In genomic region chr6:115804432-115805192, GRCm38 (mm10) we compare ENCODE assay signal across 33 mouse cellular contexts. TPM values are rescaled to one million over a fixed set of nuclear protein-coding genes. Genes with fewer than 3 reads are reported as not detected.
DNase-seq lines count a peak whose midpoint lies in the region; ATAC-seq and TF ChIP-seq lines count a peak whose summit lies in the region.
"Had no signal": no experiment of that assay in that cellular context is flagged by ENCODE, and none has a peak within 500 bp of the region (broad histone marks: within the 10 kb centered on the region; RNA-seq: fewer than 3 reads in every experiment).

No protein-coding gene starts in this region.

- no peak overlapping the region for H3K4me2 ChIP-seq in hindbrain, embryonic 11.5 days (replicated peaks; ENCODE audit: low read depth, low read length)
- H3K4me2 ChIP-seq in hindbrain, embryonic 13.5 days: no peak overlapping the region
- H3K4me2 ChIP-seq in intestine, postnatal 0 days (replicated peaks; ENCODE audit: low read depth): no peak overlapping the region
- H3K4me2 ChIP-seq: heart, embryonic 11.5 days; hindbrain, embryonic 15.5 days; limb, embryonic 15.5 days; midbrain, embryonic 15.5 days; neural tube, embryonic 12.5 days had no signal

- peak; percentile 7 for DNase-seq in hindbrain, embryonic 11.5 days (ENCODE audit: low spot score)
- DNase-seq in A20 (ENCODE audit: low read depth, low spot score) (peak; percentile 16), MEL (ENCODE audit: low read depth, low spot score) (peak; percentile 57)
- DNase-seq in embryo, embryonic 9.5 days (ENCODE audit: extremely low spot score): peak; percentile 56
- no peak for DNase-seq in hindbrain, embryonic 10.5 days (ENCODE audit: low spot score)
- DNase-seq in heart, adult 18-20 months: no peak
- DNase-seq: adrenal gland, postnatal 25 days; cerebellum, adult 11-12 months; forebrain, postnatal 0 days; gastrocnemius, postnatal 25 days; heart, postnatal 36 days; kidney, adult 2 months; kidney, postnatal 4 days; layer of hippocampus, postnatal 36 days; liver, embryonic 13.5 days; lung, adult 18-20 months; lung, postnatal 10 days; right cerebral cortex, adult 18-20 months; spleen, adult 18-20 months; thymus, postnatal 14 days had no signal

- no peaks in the 10 kb centered on the region; the same call in 1 of the 2 replicates for H3K4me1 ChIP-seq in hindbrain, embryonic 11.5 days (replicated peaks; ENCODE audit: control insufficient read depth, insufficient read depth, low read length)
- peaks cover 29% of the 10 kb centered on the region for H3K4me1 ChIP-seq in hindbrain, embryonic 13.5 days (replicated peaks)
- peaks cover 0 to 8% of the 10 kb centered on the region in 2 experiments; a peak in 1 of 4 replicates for H3K4me1 ChIP-seq in MEL (ENCODE audit: control insufficient read depth in 1 of 2, insufficient read depth in 2 of 2, low read length in 2 of 2)
- H3K4me1 ChIP-seq in hindbrain, embryonic 10.5 days (replicated peaks): peaks cover 19% of the 10 kb centered on the region
- peaks cover 7% of the 10 kb centered on the region; the same call in 1 of the 2 replicates for H3K4me1 ChIP-seq in intestine, postnatal 0 days (replicated peaks; ENCODE audit: control insufficient read depth, insufficient read depth, low read length)

- peak; percentile 8 to 79; a peak in 2 of 4 replicates for TF ChIP-seq POLR2A in MEL (IDR thresholded peaks at IDR 0.05; ENCODE audit: control insufficient read depth in 1 of 2, insufficient read depth in 1 of 2, low read depth in 1 of 2, low read length in 2 of 2, poor library complexity in 1 of 2)

- no peak for ATAC-seq in hindbrain, embryonic 11.5 days (ENCODE audit: low FRiP score)
- no peak for ATAC-seq in hindbrain, embryonic 13.5 days (ENCODE audit: low FRiP score)
- no peak for ATAC-seq in intestine, postnatal 0 days
- ATAC-seq: forebrain, postnatal 0 days; inflammation-experienced regulatory T-cells, adult 6 months; midbrain, embryonic 15.5 days; Patski had no signal

- no peaks in the 10 kb centered on the region for H3K9me3 ChIP-seq in hindbrain, embryonic 11.5 days (ENCODE audit: control insufficient read depth, low read length)
- no peaks in the 10 kb centered on the region for H3K9me3 ChIP-seq in hindbrain, embryonic 13.5 days
- H3K9me3 ChIP-seq in MEL (replicated peaks; ENCODE audit: insufficient read depth, low read length): no peaks in the 10 kb centered on the region
- H3K9me3 ChIP-seq in hindbrain, embryonic 10.5 days: no peaks in the 10 kb centered on the region
- H3K9me3 ChIP-seq in intestine, postnatal 0 days (ENCODE audit: control insufficient read depth): no peaks in the 10 kb centered on the region
- H3K9me3 ChIP-seq: hindbrain, embryonic 15.5 days; limb, embryonic 10.5 days; limb, embryonic 15.5 days; liver, embryonic 13.5 days; midbrain, embryonic 15.5 days; neural tube, embryonic 12.5 days had no signal

- no peak for TF ChIP-seq RAD21 in MEL (IDR thresholded peaks at IDR 0.05; ENCODE audit: low read depth, low read length)

- no peak overlapping the region for H3K27ac ChIP-seq in hindbrain, embryonic 11.5 days (ENCODE audit: low read depth, low read length)
- no peak overlapping the region for H3K27ac ChIP-seq in hindbrain, embryonic 13.5 days
- no peak overlapping the region for H3K27ac ChIP-seq in MEL (ENCODE audit: control insufficient read depth, low read depth, low read length)
- no peak overlapping the region for H3K27ac ChIP-seq in hindbrain, embryonic 10.5 days
- no peak overlapping the region; the same call in 1 of the 2 replicates for H3K27ac ChIP-seq in intestine, postnatal 0 days (ENCODE audit: low read depth, low read length)
- H3K27ac ChIP-seq: hindbrain, embryonic 15.5 days; kidney, postnatal 0 days; limb, embryonic 10.5 days; limb, embryonic 15.5 days; midbrain, embryonic 15.5 days; neural tube, embryonic 12.5 days had no signal

- H3K4me3 ChIP-seq in hindbrain, embryonic 11.5 days (ENCODE audit: low read depth, low read length): no peak overlapping the region
- H3K4me3 ChIP-seq in hindbrain, embryonic 13.5 days: no peak overlapping the region
- no peak overlapping the region for H3K4me3 ChIP-seq in MEL (ENCODE audit: control insufficient read depth in 1 of 2, insufficient read depth in 1 of 2, low read depth in 2 of 2, low read length in 2 of 2)
- H3K4me3 ChIP-seq in hindbrain, embryonic 10.5 days: no peak overlapping the region
- no peak overlapping the region for H3K4me3 ChIP-seq in intestine, postnatal 0 days (ENCODE audit: low read depth, low read length)
- H3K4me3 ChIP-seq: erythroblast, embryonic 14.5 days; hindbrain, embryonic 15.5 days; limb, embryonic 10.5 days; limb, embryonic 15.5 days; midbrain, embryonic 15.5 days; neural tube, embryonic 12.5 days had no signal

- H3K36me3 ChIP-seq in hindbrain, embryonic 11.5 days (ENCODE audit: control insufficient read depth, insufficient read depth, low read length): 0 out of 2 replicates have a peak, but pooled peaks cover 6% of the 10 kb centered on the region
- peaks cover 76% of the 10 kb centered on the region for H3K36me3 ChIP-seq in hindbrain, embryonic 13.5 days
- peaks cover 9 to 14% of the 10 kb centered on the region in 2 experiments for H3K36me3 ChIP-seq in MEL (ENCODE audit: control insufficient read depth in 1 of 2, insufficient read depth in 2 of 2, low read length in 2 of 2)
- peaks cover 81% of the 10 kb centered on the region for H3K36me3 ChIP-seq in hindbrain, embryonic 10.5 days
- peaks cover 48% of the 10 kb centered on the region for H3K36me3 ChIP-seq in intestine, postnatal 0 days (ENCODE audit: control insufficient read depth, insufficient read depth)

- H3K79me2 ChIP-seq in MEL (ENCODE audit: control insufficient read depth, insufficient read depth, low read length, poor library complexity): peaks cover 29% of the 10 kb centered on the region

- H3K27me3 ChIP-seq in hindbrain, embryonic 11.5 days (ENCODE audit: control insufficient read depth, insufficient read depth, low read length): no peaks in the 10 kb centered on the region
- no peaks in the 10 kb centered on the region for H3K27me3 ChIP-seq in hindbrain, embryonic 13.5 days
- no peaks in the 10 kb centered on the region for H3K27me3 ChIP-seq in MEL (ENCODE audit: control insufficient read depth in 1 of 2, insufficient read depth in 2 of 2, low read length in 2 of 2)
- no peaks in the 10 kb centered on the region for H3K27me3 ChIP-seq in hindbrain, embryonic 10.5 days (ENCODE audit: insufficient read depth, poor library complexity, severe bottlenecking)
- no peaks in the 10 kb centered on the region for H3K27me3 ChIP-seq in intestine, postnatal 0 days (replicated peaks; ENCODE audit: control insufficient read depth, insufficient read depth, low read length)
- H3K27me3 ChIP-seq: hindbrain, embryonic 15.5 days; limb, embryonic 15.5 days; liver, embryonic 13.5 days; midbrain, embryonic 15.5 days; neural tube, embryonic 12.5 days; Patski had no signal

- TF ChIP-seq CTCF in MEL (IDR thresholded peaks at IDR 0.05 in 2 of 3, conservative IDR thresholded peaks at IDR 0.05 in 1 of 3; ENCODE audit: control insufficient read depth in 1 of 3, insufficient read depth in 1 of 3, low read depth in 2 of 3, low read length in 3 of 3, poor library complexity in 1 of 3, severe bottlenecking in 1 of 3): no peak
- TF ChIP-seq CTCF in intestine, postnatal 0 days (IDR thresholded peaks at IDR 0.05; ENCODE audit: low read depth): no peak

- no peak overlapping the region for H3K9ac ChIP-seq in hindbrain, embryonic 11.5 days (ENCODE audit: low read depth, low read length)
- H3K9ac ChIP-seq in hindbrain, embryonic 13.5 days: no peak overlapping the region
- H3K9ac ChIP-seq in MEL (ENCODE audit: control insufficient read depth, low read depth, low read length, poor library complexity, severe bottlenecking): no peak overlapping the region
- H3K9ac ChIP-seq in intestine, postnatal 0 days (ENCODE audit: low read depth, low read length): no peak overlapping the region
- H3K9ac ChIP-seq: forebrain, postnatal 0 days; hindbrain, embryonic 15.5 days; limb, embryonic 15.5 days; midbrain, embryonic 15.5 days; neural tube, embryonic 12.5 days had no signal

- no peak for TF ChIP-seq EP300 in MEL (IDR thresholded peaks at IDR 0.05; ENCODE audit: low read depth in 1 of 2, low read length in 2 of 2)

- WGBS in hindbrain, embryonic 11.5 days: 78% methylated on average over 10 of the region's 10 CpGs
- WGBS in hindbrain, embryonic 13.5 days: 71% methylated on average over 10 of the region's 10 CpGs
- 76% methylated on average over 10 of the region's 10 CpGs for WGBS in hindbrain, embryonic 10.5 days
- 63% methylated on average over 10 of the region's 10 CpGs for WGBS in intestine, postnatal 0 days

RNA-seq across cellular contexts. Expression of gene Rpl32, which starts 3.9 kb away (rescaled TPM):
- 1,766 and 1,778 TPM in 2 replicates for polyA plus RNA-seq in hindbrain, embryonic 11.5 days (2014; fragmentation: Nextera tagmentation; extraction: Ambion mirVana)
- 1,291 and 1,358 TPM in 2 replicates for polyA plus RNA-seq in hindbrain, embryonic 13.5 days (2015; fragmentation: Nextera tagmentation; extraction: Ambion mirVana)
- 4,686 and 5,400 TPM in 2 replicates for total RNA-seq in MEL (2012; rRNA removed)
- polyA plus RNA-seq in MEL (2012; ENCODE audit: insufficient read depth in 1 of 2, insufficient read length in 2 of 2, low read depth in 1 of 2, low replicate concordance in 2 of 2, missing spikeins in 1 of 2): 1,000 to 10,000 TPM in 1 of 2 experiments, not detected in 1; 4,514 TPM
- polyA plus RNA-seq in hindbrain, embryonic 10.5 days (2016; fragmentation: Nextera tagmentation; extraction: Ambion mirVana): 1,744 and 1,823 TPM in 2 replicates
- polyA plus RNA-seq in intestine, postnatal 0 days (2015; fragmentation: Nextera tagmentation; extraction: Ambion mirVana): 1,370 and 1,375 TPM in 2 replicates
- 100 to 1,000 TPM; 616 to 693 TPM for total RNA-seq in heart, adult 18-20 months (2021)

RNA-seq across cellular contexts. Expression of gene Cand2, which starts 30.3 kb away (rescaled TPM):
- polyA plus RNA-seq in hindbrain, embryonic 11.5 days (2014; fragmentation: Nextera tagmentation; extraction: Ambion mirVana): 20.2 and 23.3 TPM in 2 replicates
- polyA plus RNA-seq in hindbrain, embryonic 13.5 days (2015; fragmentation: Nextera tagmentation; extraction: Ambion mirVana): 14.8 and 15.0 TPM in 2 replicates
- 1.8 and 2.4 TPM in 2 replicates for total RNA-seq in MEL (2012; rRNA removed)
- 1 to 10 TPM in 1 of 2 experiments, not detected in 1; 6.6 TPM for polyA plus RNA-seq in MEL (2012; ENCODE audit: insufficient read depth in 1 of 2, insufficient read length in 2 of 2, low read depth in 1 of 2, low replicate concordance in 2 of 2, missing spikeins in 1 of 2)
- polyA plus RNA-seq in hindbrain, embryonic 10.5 days (2016; fragmentation: Nextera tagmentation; extraction: Ambion mirVana): 51.1 and 53.9 TPM in 2 replicates
- 2.2 and 2.4 TPM in 2 replicates for polyA plus RNA-seq in intestine, postnatal 0 days (2015; fragmentation: Nextera tagmentation; extraction: Ambion mirVana)
- 10 to 100 TPM; 73.3 to 76.6 TPM for total RNA-seq in heart, adult 18-20 months (2021)

RNA-seq across cellular contexts. Expression of gene Efcab12, which starts 33.6 kb away (rescaled TPM):
- 2.1 TPM in 2 replicates for polyA plus RNA-seq in hindbrain, embryonic 11.5 days (2014; fragmentation: Nextera tagmentation; extraction: Ambion mirVana)
- 3.0 and 3.4 TPM in 2 replicates for polyA plus RNA-seq in hindbrain, embryonic 13.5 days (2015; fragmentation: Nextera tagmentation; extraction: Ambion mirVana)
- total RNA-seq in MEL (2012; rRNA removed): not detected in 2 replicates
- polyA plus RNA-seq in MEL (2012; ENCODE audit: insufficient read depth in 1 of 2, insufficient read length in 2 of 2, low read depth in 1 of 2, low replicate concordance in 2 of 2, missing spikeins in 1 of 2): under 1 TPM in 1 of 2 experiments, not detected in 1; 0.11 TPM
- polyA plus RNA-seq in hindbrain, embryonic 10.5 days (2016; fragmentation: Nextera tagmentation; extraction: Ambion mirVana): 1.6 and 2.3 TPM in 2 replicates
- polyA plus RNA-seq in intestine, postnatal 0 days (2015; fragmentation: Nextera tagmentation; extraction: Ambion mirVana): 0.05 and 0.18 TPM in 2 replicates
- under 1 TPM; 0.27 to 0.54 TPM for total RNA-seq in heart, adult 18-20 months (2021)
- polyA plus RNA-seq: C2C12; erythroblast, embryonic 14.5 days had no signal

RNA-seq across cellular contexts. Expression of gene Tmem40, which starts 42.4 kb away (rescaled TPM):
- polyA plus RNA-seq in hindbrain, embryonic 11.5 days (2014; fragmentation: Nextera tagmentation; extraction: Ambion mirVana): 1.9 and 2.1 TPM in 2 replicates
- polyA plus RNA-seq in hindbrain, embryonic 13.5 days (2015; fragmentation: Nextera tagmentation; extraction: Ambion mirVana): 1.6 and 1.7 TPM in 2 replicates
- 10.9 and 13.8 TPM in 2 replicates for total RNA-seq in MEL (2012; rRNA removed)
- 10 to 100 TPM in 1 of 2 experiments, not detected in 1; 16.4 TPM for polyA plus RNA-seq in MEL (2012; ENCODE audit: insufficient read depth in 1 of 2, insufficient read length in 2 of 2, low read depth in 1 of 2, low replicate concordance in 2 of 2, missing spikeins in 1 of 2)
- 2.2 and 3.2 TPM in 2 replicates for polyA plus RNA-seq in hindbrain, embryonic 10.5 days (2016; fragmentation: Nextera tagmentation; extraction: Ambion mirVana)
- 0.17 and 0.43 TPM in 2 replicates for polyA plus RNA-seq in intestine, postnatal 0 days (2015; fragmentation: Nextera tagmentation; extraction: Ambion mirVana)
- under 1 TPM; 0.54 to 0.60 TPM for total RNA-seq in heart, adult 18-20 months (2021)
- total RNA-seq: adrenal gland, postnatal 25 days had no signal
- polyA plus RNA-seq: C2C12; inflammation-experienced regulatory T-cells, adult 6 months; Patski had no signal

RNA-seq across cellular contexts. Expression of gene Mbd4, which starts 48.6 kb away (rescaled TPM):
- polyA plus RNA-seq in hindbrain, embryonic 11.5 days (2014; fragmentation: Nextera tagmentation; extraction: Ambion mirVana): 22.2 and 24.5 TPM in 2 replicates
- 10.7 and 13.3 TPM in 2 replicates for polyA plus RNA-seq in hindbrain, embryonic 13.5 days (2015; fragmentation: Nextera tagmentation; extraction: Ambion mirVana)
- total RNA-seq in MEL (2012; rRNA removed): 5.6 and 6.4 TPM in 2 replicates
- 10 to 100 TPM in 1 of 2 experiments, not detected in 1; 10.1 TPM for polyA plus RNA-seq in MEL (2012; ENCODE audit: insufficient read depth in 1 of 2, insufficient read length in 2 of 2, low read depth in 1 of 2, low replicate concordance in 2 of 2, missing spikeins in 1 of 2)
- 24.6 and 31.7 TPM in 2 replicates for polyA plus RNA-seq in hindbrain, embryonic 10.5 days (2016; fragmentation: Nextera tagmentation; extraction: Ambion mirVana)
- polyA plus RNA-seq in intestine, postnatal 0 days (2015; fragmentation: Nextera tagmentation; extraction: Ambion mirVana): 3.4 and 3.5 TPM in 2 replicates
- 1 to 10 TPM in 1 of 2 experiments, under 1 TPM in 1; 0.79 to 1.1 TPM for total RNA-seq in heart, adult 18-20 months (2021)

Comparison
In these comparisons a context has a peak if more than half of its experiments do, and no peak if none do; other contexts are left out.
1. DNase-seq: peak in hindbrain, embryonic 11.5 days (single experiment), A20 (single experiment), MEL (single experiment) and embryo, embryonic 9.5 days (single experiment); none in hindbrain, embryonic 10.5 days (single experiment) and heart, adult 18-20 months (0 of 2).